Mouse (Mus musculus): Measurements from ENCODE around the gene Creb3l2. TPM values are rescaled to one million over a fixed set of nuclear protein-coding genes. Genes with fewer than 3 reads are reported as not detected.

Gene Creb3l2
- polyA plus RNA-seq, 1 experiment from 2014 or later = 31.1 TPM

- H3K36me3 ChIP-seq (ENCODE audit: control insufficient read depth, insufficient read depth, low read length) = no peaks in the 10 kb centered on the region
- no peak overlapping the region for H3K27ac ChIP-seq (ENCODE audit: low read length)
- H3K4me2 ChIP-seq (ENCODE audit: low read depth, low read length) = peak overlapping the region; percentile 98
- no peaks in the 10 kb centered on the region for H3K9me3 ChIP-seq (ENCODE audit: control insufficient read depth, low read length)
- peaks cover 11% of the 10 kb centered on the region; the same call in 1 of the 2 replicates for H3K4me1 ChIP-seq (replicated peaks; ENCODE audit: control insufficient read depth, insufficient read depth, low read length)
- peak overlapping the region; percentile 63 for H3K4me3 ChIP-seq (ENCODE audit: low read length)
- WGBS = 26% methylated on average over 4 of the region's 4 CpGs
- no peak for ATAC-seq (ENCODE audit: low read depth)
- no peak overlapping the region for H3K9ac ChIP-seq (ENCODE audit: low read length)
- H3K27me3 ChIP-seq (ENCODE audit: control insufficient read depth, insufficient read depth, low read depth, low read length) = peaks cover 46% of the 10 kb centered on the region
Observed at GRCm38 (mm10) chr6:37298982-37299381, 143.0 kb downstream of the Creb3l2 start.

- WGBS = 49% methylated on average over 8 of the region's 8 CpGs
- no peak for ATAC-seq (ENCODE audit: low read depth)
- Histone ChIP-seq H3K9me3 (ENCODE audit: control insufficient read depth, low read length) (no peaks in the 10 kb centered on the region), H3K9ac (ENCODE audit: low read length) (no peak overlapping the region), H3K4me1 (replicated peaks; ENCODE audit: control insufficient read depth, insufficient read depth, low read length) (peaks cover 11% of the 10 kb centered on the region; the same call in 1 of the 2 replicates), H3K27me3 (ENCODE audit: control insufficient read depth, insufficient read depth, low read depth, low read length) (peaks cover 46% of the 10 kb centered on the region), H3K36me3 (ENCODE audit: control insufficient read depth, insufficient read depth, low read length) (no peaks in the 10 kb centered on the region), H3K27ac (ENCODE audit: low read length) (no peak overlapping the region), H3K4me2 (ENCODE audit: low read depth, low read length) (no peak overlapping the region), H3K4me3 (ENCODE audit: low read length) (no peak overlapping the region)
Observed at GRCm38 (mm10) chr6:37297744-37298482, 144.0 kb downstream of the Creb3l2 start.

- no peak for ATAC-seq (ENCODE audit: low read depth)
- no peaks in the 10 kb centered on the region for H3K4me1 ChIP-seq (replicated peaks; ENCODE audit: control insufficient read depth, insufficient read depth, low read length)
- 73% methylated on average over 2 of the region's 2 CpGs for WGBS
Observed at GRCm38 (mm10) chr6:37292068-37292467, 149.9 kb downstream of the Creb3l2 start.

GRCm38 (mm10) chr6:37291171-37291570 lies 150.8 kb downstream of the Creb3l2 start:
- WGBS = 94% methylated on average over 1 of the region's 1 CpGs
- Histone ChIP-seq H3K9ac (ENCODE audit: low read length) (no peak overlapping the region), H3K4me1 (replicated peaks; ENCODE audit: control insufficient read depth, insufficient read depth, low read length) (no peaks in the 10 kb centered on the region), H3K4me2 (ENCODE audit: low read depth, low read length) (no peak overlapping the region), H3K36me3 (ENCODE audit: control insufficient read depth, insufficient read depth, low read length) (no peaks in the 10 kb centered on the region), H3K27me3 (ENCODE audit: control insufficient read depth, insufficient read depth, low read depth, low read length) (no peaks in the 10 kb centered on the region), H3K27ac (ENCODE audit: low read length) (no peak overlapping the region), H3K9me3 (ENCODE audit: control insufficient read depth, low read length) (no peaks in the 10 kb centered on the region), H3K4me3 (ENCODE audit: low read length) (no peak overlapping the region)
- ATAC-seq (ENCODE audit: low read depth) = no peak

More at GRCm38 (mm10) chr6:37292068-37292467, 149.9 kb downstream of the Creb3l2 start:
- H3K9me3 ChIP-seq (ENCODE audit: control insufficient read depth, low read length) = no peaks in the 10 kb centered on the region
- no peak overlapping the region for H3K4me3 ChIP-seq (ENCODE audit: low read length)
- no peaks in the 10 kb centered on the region for H3K27me3 ChIP-seq (ENCODE audit: control insufficient read depth, insufficient read depth, low read depth, low read length)
- H3K4me2 ChIP-seq (ENCODE audit: low read depth, low read length) = no peak overlapping the region
- H3K27ac ChIP-seq (ENCODE audit: low read length) = no peak overlapping the region
- no peaks in the 10 kb centered on the region for H3K36me3 ChIP-seq (ENCODE audit: control insufficient read depth, insufficient read depth, low read length)
- H3K9ac ChIP-seq (ENCODE audit: low read length) = no peak overlapping the region

GRCm38 (mm10) chr6:37290691-37291090 lies 151.3 kb downstream of the Creb3l2 start:
- no peak for ATAC-seq (ENCODE audit: low read depth)
- Histone ChIP-seq H3K4me2 (ENCODE audit: low read depth, low read length) (no peak overlapping the region), H3K36me3 (ENCODE audit: control insufficient read depth, insufficient read depth, low read length) (no peaks in the 10 kb centered on the region), H3K4me3 (ENCODE audit: low read length) (no peak overlapping the region), H3K27me3 (ENCODE audit: control insufficient read depth, insufficient read depth, low read depth, low read length) (no peaks in the 10 kb centered on the region), H3K27ac (ENCODE audit: low read length) (no peak overlapping the region), H3K9me3 (ENCODE audit: control insufficient read depth, low read length) (no peaks in the 10 kb centered on the region), H3K4me1 (replicated peaks; ENCODE audit: control insufficient read depth, insufficient read depth, low read length) (no peaks in the 10 kb centered on the region), H3K9ac (ENCODE audit: low read length) (no peak overlapping the region)
- WGBS = 98% methylated on average over 3 of the region's 3 CpGs

GRCm38 (mm10) chr6:37286134-37286533 lies 155.8 kb downstream of the Creb3l2 start:
- Histone ChIP-seq H3K9ac (ENCODE audit: low read length) (no peak overlapping the region), H3K4me1 (replicated peaks; ENCODE audit: control insufficient read depth, insufficient read depth, low read length) (no peaks in the 10 kb centered on the region), H3K4me2 (ENCODE audit: low read depth, low read length) (no peak overlapping the region), H3K4me3 (ENCODE audit: low read length) (no peak overlapping the region), H3K27ac (ENCODE audit: low read length) (no peak overlapping the region), H3K27me3 (ENCODE audit: control insufficient read depth, insufficient read depth, low read depth, low read length) (no peaks in the 10 kb centered on the region), H3K9me3 (ENCODE audit: control insufficient read depth, low read length) (no peaks in the 10 kb centered on the region), H3K36me3 (ENCODE audit: control insufficient read depth, insufficient read depth, low read length) (no peaks in the 10 kb centered on the region)
- 83% methylated on average over 4 of the region's 4 CpGs for WGBS
- no peak for ATAC-seq (ENCODE audit: low read depth)

- no peak overlapping the region for H3K27ac ChIP-seq (ENCODE audit: low read length)
- WGBS = 89% methylated on average over 9 of the region's 9 CpGs
- H3K4me3 ChIP-seq (ENCODE audit: low read length) = no peak overlapping the region
- no peak overlapping the region for H3K9ac ChIP-seq (ENCODE audit: low read length)
- H3K4me2 ChIP-seq (ENCODE audit: low read depth, low read length) = no peak overlapping the region
- no peaks in the 10 kb centered on the region for H3K9me3 ChIP-seq (ENCODE audit: control insufficient read depth, low read length)
- no peaks in the 10 kb centered on the region for H3K36me3 ChIP-seq (ENCODE audit: control insufficient read depth, insufficient read depth, low read length)
- no peak for ATAC-seq (ENCODE audit: low read depth)
- H3K4me1 ChIP-seq (replicated peaks; ENCODE audit: control insufficient read depth, insufficient read depth, low read length) = no peaks in the 10 kb centered on the region
- no peaks in the 10 kb centered on the region for H3K27me3 ChIP-seq (ENCODE audit: control insufficient read depth, insufficient read depth, low read depth, low read length)
Observed at GRCm38 (mm10) chr6:37284879-37285278, 157.1 kb downstream of the Creb3l2 start.

- H3K4me3 ChIP-seq (ENCODE audit: low read length) = no peak overlapping the region
- no peak for ATAC-seq (ENCODE audit: low read depth)
- WGBS = 30% methylated on average over 2 of the region's 2 CpGs
- no peaks in the 10 kb centered on the region for H3K27me3 ChIP-seq (ENCODE audit: control insufficient read depth, insufficient read depth, low read depth, low read length)
- H3K27ac ChIP-seq (ENCODE audit: low read length) = no peak overlapping the region
- no peaks in the 10 kb centered on the region for H3K4me1 ChIP-seq (replicated peaks; ENCODE audit: control insufficient read depth, insufficient read depth, low read length)
- no peak overlapping the region for H3K9ac ChIP-seq (ENCODE audit: low read length)
- no peaks in the 10 kb centered on the region for H3K36me3 ChIP-seq (ENCODE audit: control insufficient read depth, insufficient read depth, low read length)
- no peaks in the 10 kb centered on the region for H3K9me3 ChIP-seq (ENCODE audit: control insufficient read depth, low read length)
- no peak overlapping the region for H3K4me2 ChIP-seq (ENCODE audit: low read depth, low read length)
Observed at GRCm38 (mm10) chr6:37283336-37283735, 158.6 kb downstream of the Creb3l2 start.

- Histone ChIP-seq H3K27me3 (ENCODE audit: control insufficient read depth, insufficient read depth, low read depth, low read length) (no peaks in the 10 kb centered on the region), H3K36me3 (ENCODE audit: control insufficient read depth, insufficient read depth, low read length) (no peaks in the 10 kb centered on the region), H3K9me3 (ENCODE audit: control insufficient read depth, low read length) (no peaks in the 10 kb centered on the region), H3K4me1 (replicated peaks; ENCODE audit: control insufficient read depth, insufficient read depth, low read length) (no peaks in the 10 kb centered on the region), H3K4me2 (ENCODE audit: low read depth, low read length) (no peak overlapping the region), H3K9ac (ENCODE audit: low read length) (no peak overlapping the region), H3K4me3 (ENCODE audit: low read length) (no peak overlapping the region), H3K27ac (ENCODE audit: low read length) (no peak overlapping the region)
- ATAC-seq (ENCODE audit: low read depth) = no peak
- WGBS = 17% methylated on average over 1 of the region's 1 CpGs
Observed at GRCm38 (mm10) chr6:37282659-37283058, 159.3 kb downstream of the Creb3l2 start.
